Mouse (Mus musculus) heart, adult 11 months (tissue): ENCODE measurements at regions not wholly inside any gene's neighbourhood (a gene's known extent, or its start where the extent isn't known, plus 50 kb on each side); places are given as distances from the start of the nearest gene placed in this dataset.

Experiments
- DNase-seq: peaks from one replicate; pipeline ENCODE4 v3.0.0; 2022

DNA sequence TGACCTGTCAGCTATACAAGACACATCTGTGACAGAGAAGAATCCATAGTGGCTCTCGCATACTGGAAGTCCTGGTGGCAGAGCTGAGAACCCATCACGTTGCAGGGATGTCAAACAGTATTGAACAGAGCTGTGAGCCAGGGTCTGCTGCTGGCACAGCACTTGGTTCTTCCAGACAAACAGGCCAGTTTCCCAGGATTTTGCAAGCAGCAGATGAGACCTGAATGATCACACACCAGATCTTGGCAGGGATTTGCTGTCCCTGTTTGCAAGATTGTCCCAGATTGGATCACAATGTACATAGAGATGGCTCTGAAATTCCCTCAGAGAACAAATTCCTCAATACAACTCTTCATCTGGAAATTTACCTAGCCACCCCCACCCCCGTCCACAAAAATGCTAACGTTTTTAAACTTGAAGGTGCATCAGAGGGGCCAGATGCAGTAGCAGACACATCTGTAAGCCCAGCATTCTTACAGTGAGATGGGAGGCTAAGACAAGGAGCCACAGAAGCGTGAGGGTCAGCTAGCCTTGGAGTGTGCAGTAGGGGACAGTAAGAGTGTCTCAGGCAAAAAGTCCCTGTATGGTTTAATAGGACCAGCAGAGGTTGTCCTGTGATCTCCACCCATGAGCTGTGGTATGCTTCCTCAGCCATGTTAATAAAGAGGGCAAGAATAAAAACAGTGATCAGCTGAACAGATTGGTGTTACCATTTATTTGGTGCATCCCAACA is 307.8 kb downstream of the Gadd45g start:
- no peak for DNase-seq

DNA sequence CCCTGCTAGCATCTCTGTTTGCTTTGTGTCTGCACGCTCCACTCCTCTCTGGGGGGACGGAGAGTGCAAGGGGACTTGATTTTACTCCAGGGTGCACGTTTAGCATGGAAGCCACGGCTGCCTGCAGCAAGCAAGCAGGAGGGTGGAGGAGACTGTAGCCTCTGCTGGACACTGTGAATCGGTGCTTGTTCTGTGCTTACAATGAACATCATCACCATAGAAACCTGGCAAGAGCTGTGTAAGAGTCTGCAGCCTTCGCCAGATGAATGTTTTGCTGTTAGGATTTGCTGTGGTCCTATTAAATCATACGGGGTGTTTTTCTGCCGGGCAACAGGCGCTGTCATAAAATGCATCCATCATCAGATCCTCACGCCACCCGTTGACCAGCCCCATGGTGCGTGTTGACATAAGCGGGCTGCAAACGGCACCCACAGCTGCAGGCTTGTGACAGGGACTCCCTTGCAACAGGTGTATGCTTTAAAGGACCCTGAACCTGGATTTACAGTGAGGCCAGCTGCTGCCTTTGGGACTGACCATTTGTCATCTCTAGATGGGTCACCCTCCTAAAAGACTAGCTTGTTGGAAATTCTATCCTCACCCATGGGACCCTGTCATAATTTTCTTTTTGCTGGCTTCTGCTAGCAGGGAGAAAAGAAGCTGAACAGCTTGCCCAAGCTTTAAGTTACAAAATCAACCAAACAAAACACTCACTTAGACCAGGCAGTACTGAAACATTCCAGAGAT is 308.5 kb downstream of the Gadd45g start:
- peak; percentile 91 for DNase-seq

DNA sequence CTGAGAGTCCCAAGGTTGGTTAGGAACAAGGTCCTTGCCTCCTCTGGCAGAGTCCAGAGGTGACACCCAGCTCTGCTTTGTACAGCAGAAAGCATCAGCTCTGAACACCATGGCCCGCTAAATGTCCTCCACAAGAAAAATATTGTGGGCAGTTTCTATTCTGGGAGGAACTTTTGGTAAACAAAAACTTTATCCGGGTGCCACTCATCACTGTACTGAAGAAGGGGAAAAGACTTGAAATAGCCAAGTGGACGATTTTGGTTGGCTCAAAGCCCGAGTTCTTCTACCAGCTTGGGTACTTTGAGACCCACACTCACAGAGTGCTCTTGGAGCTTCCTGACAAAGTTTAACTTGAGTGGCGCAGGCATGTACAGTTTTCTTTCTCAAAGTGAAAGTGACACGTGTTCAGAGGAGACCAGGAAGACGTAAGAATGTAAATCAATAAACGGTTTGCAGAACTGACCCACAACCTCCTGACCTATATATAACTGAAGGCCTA is 309.2 kb downstream of the Gadd45g start:
- no peak for DNase-seq

DNA sequence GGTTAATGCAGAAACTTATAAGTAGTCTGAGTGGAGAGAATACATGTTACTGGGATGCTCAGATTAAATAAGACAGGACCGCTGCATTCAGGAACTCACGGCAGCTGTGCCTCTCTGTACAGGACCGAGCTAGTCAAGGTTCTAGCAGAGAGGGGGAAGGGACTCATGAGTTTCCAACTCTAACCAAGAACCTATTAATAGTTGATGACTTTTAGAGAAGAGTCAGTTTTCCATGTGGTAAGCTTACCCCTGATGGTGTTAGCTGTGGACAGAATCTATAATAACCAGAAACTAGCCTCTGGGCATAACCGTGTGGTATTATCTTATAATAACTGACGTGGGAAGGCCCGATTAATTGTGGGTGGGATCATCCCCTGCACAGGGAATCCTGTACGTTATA is 316.2 kb downstream of the Gadd45g start:
- DNase-seq, result no peak

DNA sequence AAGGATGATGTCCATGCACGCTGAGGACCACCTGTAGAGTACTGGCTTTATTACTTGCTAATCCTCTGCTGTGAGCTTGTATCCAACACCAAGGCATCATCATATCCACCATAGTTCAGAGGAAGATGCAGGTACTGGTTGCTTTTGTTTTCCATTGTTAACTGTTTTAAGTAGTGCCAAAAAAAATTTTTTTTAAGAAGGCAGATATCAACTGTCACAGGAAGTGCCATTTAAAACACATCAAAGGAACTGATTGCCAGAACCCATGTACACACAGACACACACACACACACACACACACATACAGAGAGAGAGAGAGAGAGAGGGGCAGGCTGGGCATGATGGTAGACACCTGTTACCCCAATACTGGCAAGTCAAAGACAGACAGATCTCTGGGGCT is 319.1 kb downstream of the Gadd45g start:
- no peak for DNase-seq

DNA sequence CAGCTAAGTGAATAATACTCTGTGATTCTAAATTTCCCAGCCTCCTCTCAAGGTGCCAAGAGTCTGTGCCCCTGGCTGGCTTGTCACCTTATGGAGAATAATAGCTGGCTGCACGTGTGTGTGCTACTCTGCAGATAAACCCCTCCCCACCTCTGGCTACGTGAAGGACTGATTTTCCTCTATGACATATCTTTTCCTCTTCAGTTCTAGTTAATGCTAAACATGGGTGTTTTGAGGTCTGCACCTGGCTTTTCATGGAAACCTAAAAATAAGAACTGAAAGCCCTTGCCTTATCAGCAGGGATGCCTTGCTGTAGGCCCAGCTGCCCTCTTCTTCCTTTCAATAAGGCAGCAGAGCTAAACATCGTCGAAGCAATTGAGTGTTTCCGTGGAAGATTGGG is 321.5 kb downstream of the Gadd45g start:
- DNase-seq, result no peak

DNA sequence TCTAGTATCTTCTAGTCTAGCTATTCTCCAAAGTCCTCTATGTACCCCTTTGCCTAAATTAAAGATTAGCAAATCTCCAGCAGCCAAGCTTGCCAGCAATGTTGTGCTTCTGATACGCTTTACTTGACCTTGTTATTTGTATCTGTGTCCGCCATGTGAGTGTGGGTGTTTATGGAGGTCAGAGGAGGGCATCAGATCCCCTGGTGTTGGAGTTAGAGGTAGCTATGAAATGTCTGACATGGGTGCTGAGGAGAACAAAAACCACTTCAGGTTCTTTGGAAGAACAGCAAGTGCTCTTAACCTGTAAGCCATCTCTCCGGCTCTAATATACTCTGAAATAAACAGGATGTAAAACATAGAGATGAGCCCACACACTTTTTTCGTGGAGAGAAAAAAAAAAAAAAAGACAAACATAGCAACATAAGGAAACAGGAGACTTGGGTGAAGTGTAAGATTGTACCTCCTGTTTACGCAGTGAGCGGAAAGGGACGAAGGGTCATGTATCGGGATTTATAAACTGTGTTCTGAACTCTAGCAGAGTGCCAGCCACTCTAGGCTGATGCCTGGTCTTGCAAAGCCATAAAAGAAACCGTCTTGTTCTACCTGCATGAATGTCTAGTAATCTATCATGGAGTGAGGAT is 326.3 kb downstream of the Gadd45g start:
- no peak for DNase-seq

DNA sequence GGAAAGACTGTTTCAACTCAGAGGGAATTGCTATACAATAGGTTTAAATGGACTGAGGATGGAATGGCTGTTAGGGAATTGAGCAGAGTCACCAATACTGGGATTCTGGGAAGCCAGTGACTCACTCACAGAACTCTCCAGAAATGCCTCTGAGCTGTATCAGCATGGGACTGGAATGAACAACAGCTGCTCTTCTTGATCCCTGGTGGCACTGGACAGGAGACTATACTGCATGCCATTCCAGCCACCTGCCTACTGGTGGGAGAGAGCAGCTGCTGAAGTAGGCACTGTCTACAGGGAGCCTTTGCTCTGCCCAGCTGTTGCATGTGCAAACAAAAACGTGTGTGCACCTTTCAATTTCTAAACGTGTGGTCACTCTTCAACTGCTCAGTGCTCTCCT is 329.2 kb downstream of the Gadd45g start:
- no peak for DNase-seq

DNA sequence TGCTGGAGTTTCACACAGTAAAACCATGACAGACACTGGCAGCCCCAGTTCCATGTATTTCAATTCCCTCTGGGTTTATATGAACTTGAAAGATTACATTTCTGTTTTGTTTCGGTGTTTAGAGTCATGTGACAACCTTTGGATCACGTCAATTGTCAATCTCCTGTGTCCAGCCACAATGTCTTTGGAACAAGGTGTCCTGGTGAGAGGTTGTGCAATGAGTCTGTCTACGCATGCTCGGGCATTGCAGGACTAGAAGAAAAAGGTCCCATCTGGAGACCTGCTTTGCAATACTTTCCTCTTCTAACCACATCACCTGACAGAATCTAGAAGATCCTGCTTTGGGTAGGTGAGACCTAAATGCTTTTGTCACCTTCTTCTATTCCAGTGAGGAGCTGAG is 333.5 kb downstream of the Gadd45g start:
- DNase-seq, result no peak

DNA sequence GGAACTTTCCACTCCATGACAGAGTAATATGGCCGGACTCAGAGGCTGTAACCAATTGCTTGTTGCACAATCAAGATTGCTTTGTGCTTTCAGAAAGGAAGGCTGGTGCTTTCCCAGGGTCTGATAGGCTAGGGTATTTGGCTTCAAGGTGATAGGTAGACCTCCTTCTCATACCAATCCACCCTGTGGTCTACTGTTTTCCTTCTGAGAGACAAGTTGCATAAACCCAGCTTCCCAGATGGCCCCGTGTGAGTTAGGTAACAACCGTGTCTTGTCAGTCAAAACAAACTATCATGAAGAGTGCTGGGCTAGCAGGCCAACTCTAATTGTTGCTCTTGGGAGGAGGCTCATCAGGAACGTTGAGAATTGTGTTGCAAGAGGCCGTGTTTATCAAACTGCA is 337.2 kb downstream of the Gadd45g start:
- DNase-seq, result no peak

DNA sequence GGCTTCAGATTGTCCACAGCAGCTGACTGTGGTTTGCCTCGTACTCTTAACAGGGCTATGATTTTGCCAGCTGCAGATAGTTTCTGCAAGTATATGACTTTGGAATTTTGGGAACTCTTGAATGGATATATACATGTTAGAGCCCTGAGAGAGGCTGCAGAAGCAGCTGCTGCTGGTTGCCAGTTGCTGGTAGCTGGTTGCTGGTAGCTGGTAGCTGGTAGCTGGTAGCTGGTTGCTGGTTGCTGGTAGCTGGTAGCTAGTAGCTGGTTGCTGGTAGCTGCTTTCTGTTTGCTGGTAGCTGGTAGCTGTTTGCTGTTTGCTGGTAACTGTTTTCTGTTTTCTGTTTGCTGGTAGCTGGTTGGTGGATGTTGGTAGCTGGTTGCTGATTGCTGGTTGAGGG is 339.1 kb downstream of the Gadd45g start:
- DNase-seq, result no peak

DNA sequence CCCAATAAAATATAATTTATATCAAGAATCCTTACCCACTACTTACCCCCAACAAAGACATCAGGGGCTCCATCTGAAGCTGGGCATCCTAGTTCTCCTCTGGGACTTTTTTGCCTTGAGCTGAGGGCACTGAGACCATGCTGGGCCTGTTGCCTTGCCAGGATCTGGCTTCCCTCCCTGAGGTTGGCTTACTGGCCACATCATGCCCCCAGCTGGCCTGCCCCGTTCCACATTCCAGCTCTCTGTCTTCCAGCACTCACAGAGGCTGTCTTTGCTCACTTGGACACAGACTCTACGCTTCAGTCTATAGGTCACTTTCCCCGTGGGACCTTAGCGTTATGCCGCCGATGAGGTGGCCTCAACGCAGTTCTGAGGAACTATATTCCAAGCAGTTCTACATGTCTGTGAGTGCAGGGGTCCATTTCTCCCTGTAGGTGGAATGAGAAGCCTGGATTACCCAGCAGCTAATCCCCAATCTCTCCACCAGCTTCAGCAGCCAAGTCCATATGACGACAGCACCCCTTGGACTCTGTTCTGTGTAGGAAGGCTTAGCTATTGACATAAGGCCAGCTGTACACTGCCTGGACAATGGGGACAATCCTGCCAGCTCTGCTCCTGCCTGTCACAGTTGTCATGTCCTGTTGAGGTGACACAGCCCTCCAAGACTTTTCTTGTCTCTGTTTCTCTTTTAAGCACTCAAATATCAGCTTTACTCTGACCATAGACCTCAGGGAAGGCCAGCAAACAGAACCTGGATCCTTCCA is 341.5 kb downstream of the Gadd45g start:
- peak; percentile 90 for DNase-seq

DNA sequence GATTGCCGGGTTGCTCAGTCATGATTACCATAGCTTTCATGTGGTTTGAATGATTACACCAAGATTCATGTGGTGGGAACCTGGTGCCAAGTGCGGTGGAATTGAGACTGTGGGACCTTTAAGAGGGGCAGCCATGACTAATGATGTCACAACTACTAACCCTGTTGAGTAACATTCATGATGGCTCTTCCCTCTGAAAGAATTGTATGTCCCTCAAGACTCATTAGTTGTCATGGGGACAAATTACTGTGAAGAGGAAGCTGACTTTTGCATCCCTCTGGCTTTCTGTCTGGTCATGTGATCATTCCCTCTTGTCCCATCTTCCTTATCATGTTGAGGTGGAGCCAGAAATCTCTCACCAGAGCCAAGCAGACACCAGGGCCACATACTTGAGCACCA is 342.1 kb downstream of the Gadd45g start:
- no peak for DNase-seq

DNA sequence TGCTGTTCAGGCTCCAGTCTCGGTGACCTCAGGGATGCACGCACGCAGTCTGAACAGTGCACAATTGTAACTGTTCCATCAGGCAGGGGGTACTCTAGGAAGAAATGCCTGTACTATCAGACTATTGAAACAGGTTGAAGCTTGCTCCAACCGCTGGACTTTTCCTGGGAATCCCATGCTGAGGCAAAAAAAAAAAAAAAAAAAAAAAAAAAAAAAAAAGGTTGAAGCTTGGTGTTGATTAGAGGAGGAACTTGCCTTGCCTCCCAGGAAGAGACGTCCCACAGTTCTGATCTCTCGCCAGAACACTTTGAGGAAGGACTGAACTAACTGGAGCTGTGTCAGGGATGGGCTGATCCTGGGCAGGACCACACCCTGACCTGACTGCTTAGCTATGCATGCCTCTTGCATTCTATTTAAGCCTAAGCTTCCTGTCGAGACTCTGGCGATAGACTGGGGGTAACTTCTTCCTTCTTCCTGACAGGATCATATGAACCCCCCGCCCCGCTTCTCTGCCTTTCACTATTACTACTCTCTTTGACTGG is 341.6 kb downstream of the Diras2 start:
- no peak for DNase-seq

DNA sequence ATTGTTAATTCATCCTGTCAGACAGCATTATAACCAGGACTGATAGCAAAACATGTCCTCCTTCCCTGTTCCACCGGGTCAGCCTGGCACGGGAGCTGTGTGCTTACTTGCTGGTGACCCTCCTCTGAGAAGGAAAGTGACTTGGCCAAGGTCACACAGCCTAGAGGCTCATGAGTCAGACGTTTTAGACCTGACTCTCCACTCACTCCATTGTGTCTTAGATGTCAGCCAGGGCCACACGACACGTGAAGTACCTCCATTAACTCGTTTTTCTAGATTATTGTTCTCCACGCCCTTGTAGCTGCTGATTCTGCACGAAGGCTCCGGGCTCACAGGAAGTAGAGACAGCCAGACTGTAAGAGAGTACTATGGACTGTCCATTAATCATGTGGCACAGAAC is 340.8 kb downstream of the Diras2 start:
- DNase-seq, result no peak

DNA sequence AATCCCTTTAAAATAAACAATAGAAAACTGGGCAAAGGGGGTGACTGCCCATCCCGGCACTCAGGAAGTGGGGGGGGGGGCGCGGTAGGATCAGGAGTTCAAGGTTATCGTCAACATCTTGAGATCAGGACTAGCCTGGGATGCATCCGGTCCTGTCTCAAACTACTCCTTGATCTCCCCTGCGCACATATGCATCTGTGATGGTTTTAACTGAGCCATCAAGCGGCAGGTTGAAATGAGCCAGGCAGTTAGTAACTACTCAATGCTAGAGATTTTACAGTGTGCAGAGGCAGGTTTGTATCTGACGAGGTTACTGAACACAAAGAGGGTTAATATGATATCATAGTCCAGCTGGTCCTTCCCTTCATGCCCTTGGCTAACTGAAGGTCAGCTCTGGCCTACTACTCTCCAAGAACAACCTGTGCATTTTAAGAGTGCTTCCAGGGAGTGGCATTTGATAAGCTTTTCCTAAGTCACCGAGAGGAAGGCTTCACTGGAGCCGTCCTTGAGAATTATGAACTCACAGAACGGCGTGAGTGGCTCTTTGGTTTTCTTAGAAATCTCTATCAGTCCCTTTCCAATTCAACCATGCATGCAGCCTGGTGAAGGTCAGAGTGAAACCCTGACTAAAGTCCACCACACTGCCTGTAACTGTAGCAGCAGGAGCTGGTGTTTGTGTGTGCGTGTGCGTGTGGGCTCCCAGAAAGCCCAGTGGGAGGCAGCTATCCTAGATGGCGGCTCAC is 340.1 kb downstream of the Diras2 start:
- no peak for DNase-seq

DNA sequence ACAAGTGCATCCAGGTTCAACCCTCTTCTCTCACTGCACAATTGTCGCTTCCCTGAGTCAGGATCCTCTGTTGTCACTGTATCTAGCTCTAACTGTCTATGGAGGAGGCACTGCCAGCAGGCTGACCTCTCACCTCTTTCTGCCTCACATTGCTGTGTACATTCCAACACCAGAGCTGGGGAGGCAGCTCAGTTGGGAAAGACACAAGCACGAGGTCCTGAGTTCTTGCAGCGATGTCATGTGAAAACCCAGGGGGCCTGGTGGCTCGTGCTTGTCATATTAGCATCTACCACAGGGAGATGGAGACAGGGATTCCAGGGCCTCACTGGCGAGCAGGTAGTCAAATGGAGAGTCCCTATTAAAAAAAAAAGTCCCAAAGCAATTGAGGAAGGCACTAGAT is 334.2 kb downstream of the Diras2 start:
- peak; percentile 94 for DNase-seq

DNA sequence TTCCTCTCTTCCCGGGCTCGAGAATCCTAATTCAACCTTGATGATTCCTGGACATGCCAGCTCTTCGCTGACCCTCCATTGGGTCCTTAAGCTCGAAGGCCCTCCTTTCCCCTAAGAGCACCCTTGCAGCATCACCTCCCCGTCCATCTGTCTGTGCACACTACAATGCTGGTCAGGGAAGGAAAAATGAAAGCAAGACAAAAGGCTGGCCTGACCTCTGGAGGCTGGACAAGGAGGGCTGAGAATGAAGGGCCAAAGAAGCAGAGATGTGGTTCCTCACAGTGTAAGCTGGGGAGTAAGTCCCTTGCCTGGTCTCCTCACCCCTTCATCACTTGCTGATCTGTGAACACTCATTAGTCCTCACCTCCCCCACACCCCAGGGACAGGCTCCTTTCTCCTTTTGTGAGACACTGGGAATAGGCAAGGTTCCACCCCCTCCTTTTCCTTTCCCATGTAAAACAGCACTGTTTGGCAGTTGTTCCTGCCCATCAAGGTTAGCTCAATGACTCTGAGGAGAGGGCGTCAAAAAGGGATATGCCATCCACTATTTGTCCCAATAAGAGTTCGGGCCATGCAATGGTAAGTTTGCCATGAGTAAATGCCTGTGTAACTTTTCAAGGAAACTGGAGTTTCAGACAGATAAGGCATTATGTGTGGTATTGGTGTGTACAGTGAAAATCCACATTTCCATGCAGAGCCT is 332.3 kb downstream of the Diras2 start:
- no peak for DNase-seq

DNA sequence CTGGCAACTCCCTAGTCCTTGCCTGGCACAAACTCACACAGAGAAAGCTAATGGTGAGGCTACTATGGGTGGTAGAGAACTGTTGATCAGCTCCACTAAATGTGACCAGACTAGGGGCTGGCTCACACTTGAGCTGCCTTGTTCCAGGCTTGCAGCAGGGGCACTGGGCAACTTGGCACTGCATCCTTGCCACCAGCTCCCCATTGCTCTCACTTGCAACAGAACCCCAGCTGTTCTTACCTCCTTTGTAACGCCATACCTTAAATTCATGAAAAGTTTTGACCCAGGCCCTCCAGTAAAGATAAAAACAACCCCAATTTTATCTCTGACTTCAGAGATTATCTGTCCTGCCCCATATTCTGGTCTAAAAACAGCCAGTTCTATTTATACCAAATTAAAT is 328.7 kb downstream of the Diras2 start:
- DNase-seq, result no peak

DNA sequence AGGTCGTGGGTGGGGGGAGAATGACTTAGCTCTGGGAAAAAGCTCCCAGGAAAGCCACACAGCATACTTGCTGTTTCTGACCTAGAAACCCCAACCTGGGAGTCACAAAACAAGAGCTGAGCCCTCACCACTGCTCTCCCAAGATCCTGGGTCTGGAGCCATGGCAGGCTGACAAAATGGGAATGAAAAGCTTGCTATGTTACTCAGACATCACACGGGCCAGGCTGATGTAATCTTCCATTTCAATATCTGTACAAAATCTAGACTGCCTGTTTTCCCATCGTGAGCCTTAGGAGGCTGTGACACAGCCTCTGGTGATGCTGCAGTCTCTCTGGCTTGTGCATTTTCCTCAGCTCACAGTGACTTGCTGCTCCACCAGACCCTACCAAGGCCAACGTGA is 325.1 kb downstream of the Diras2 start:
- no peak for DNase-seq

DNA sequence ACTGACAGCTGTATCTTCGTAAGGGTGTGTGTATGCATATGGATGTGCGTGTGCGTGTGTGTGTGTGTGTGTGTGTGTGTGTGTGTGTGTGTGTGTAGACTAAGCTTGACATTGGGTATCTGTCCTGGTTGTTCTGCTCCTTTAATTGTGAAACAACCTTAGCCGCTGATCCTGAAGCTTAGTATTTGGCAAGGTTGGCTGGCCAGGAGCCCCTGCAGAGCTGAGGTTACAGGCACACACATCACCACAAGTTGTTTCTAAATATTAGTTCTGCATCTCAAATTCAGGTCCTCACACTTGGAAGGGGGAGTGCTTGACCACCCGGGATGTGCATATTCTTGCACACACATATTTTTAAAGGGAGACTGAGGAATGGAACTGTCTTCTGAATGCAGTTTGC is 314.7 kb downstream of the Diras2 start:
- no peak for DNase-seq

DNA sequence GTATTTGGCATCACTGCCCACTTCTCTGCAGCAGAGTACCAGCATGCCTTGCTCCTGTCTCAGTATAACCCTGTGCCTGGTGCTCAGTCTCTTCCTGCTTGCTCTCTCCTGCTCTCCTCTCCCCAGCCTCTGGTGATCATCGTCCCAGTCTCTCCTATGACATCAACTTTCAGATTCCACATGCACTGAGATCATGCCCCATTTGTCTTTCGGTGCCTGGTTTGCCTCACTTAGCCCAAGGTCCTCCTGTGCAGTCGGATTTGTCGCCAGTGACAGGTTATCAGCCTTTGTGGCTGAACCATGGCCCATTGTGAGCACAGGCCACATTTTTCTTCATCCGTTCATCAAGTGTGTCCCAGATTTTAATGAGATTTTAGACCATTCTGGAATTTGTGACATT is 314.0 kb downstream of the Diras2 start:
- DNase-seq, result no peak
